Mouse (Mus musculus): ENCODE measurements around the gene Rpap1. TPM values are rescaled to one million over a fixed set of nuclear protein-coding genes. Genes with fewer than 3 reads are reported as not detected.

Rpap1 gene
- polyA plus RNA-seq, 1 experiment from 2014 or later, result 17.6 TPM

GRCm38 (mm10) chr2:119814376-119814933 is 27.1 kb upstream of the Rpap1 start:
- Histone ChIP-seq H3K36me3 (ENCODE audit: control insufficient read depth, insufficient read depth, low read length) (peaks cover 17% of the 10 kb centered on the region; the same call in 1 of the 2 replicates), H3K9me3 (ENCODE audit: control insufficient read depth, low read length) (no peaks in the 10 kb centered on the region), H3K4me2 (ENCODE audit: low read length) (no peak overlapping the region), H3K9ac (ENCODE audit: low read length) (no peak overlapping the region), H3K27ac (replicated peaks in 1 of 2; ENCODE audit: control insufficient read depth in 1 of 2, insufficient read depth in 1 of 2, low read depth in 2 of 2, low read length in 2 of 2) (no peak overlapping the region), H3K27me3 (ENCODE audit: control insufficient read depth, insufficient read depth, low read length) (no peaks in the 10 kb centered on the region), H3K4me1 (ENCODE audit: control insufficient read depth in 2 of 2, insufficient read depth in 2 of 2, low read length in 2 of 2) (peaks cover 4 to 10% of the 10 kb centered on the region in 2 experiments; a peak in 2 of 4 replicates), H3K4me3 (ENCODE audit: control insufficient read depth in 1 of 2, insufficient read depth in 1 of 2, low read depth in 1 of 2, low read length in 2 of 2) (no peak overlapping the region)
- ATAC-seq (ENCODE audit: insufficient number of reproducible peaks, insufficient read depth, low FRiP score, low read depth), result no peak
- WGBS, result 64% methylated on average over 7 of the region's 7 CpGs

- Histone ChIP-seq H3K9me3 (ENCODE audit: control insufficient read depth, low read length) (no peaks in the 10 kb centered on the region), H3K27ac (replicated peaks in 1 of 2; ENCODE audit: control insufficient read depth in 1 of 2, insufficient read depth in 1 of 2, low read depth in 2 of 2, low read length in 2 of 2) (no peak overlapping the region), H3K4me3 (ENCODE audit: control insufficient read depth in 1 of 2, insufficient read depth in 1 of 2, low read depth in 1 of 2, low read length in 2 of 2) (no peak overlapping the region), H3K36me3 (ENCODE audit: control insufficient read depth, insufficient read depth, low read length) (peaks cover 15% of the 10 kb centered on the region; the same call in 1 of the 2 replicates), H3K4me2 (ENCODE audit: low read length) (no peak overlapping the region), H3K27me3 (ENCODE audit: control insufficient read depth, insufficient read depth, low read length) (no peaks in the 10 kb centered on the region), H3K4me1 (ENCODE audit: control insufficient read depth in 2 of 2, insufficient read depth in 2 of 2, low read length in 2 of 2) (peaks cover 11 to 14% of the 10 kb centered on the region in 2 experiments), H3K9ac (ENCODE audit: low read length) (no peak overlapping the region)
- ATAC-seq (ENCODE audit: insufficient number of reproducible peaks, insufficient read depth, low FRiP score, low read depth), result no peak
- 65% methylated on average over 14 of the region's 14 CpGs for WGBS
Observed at GRCm38 (mm10) chr2:119811490-119812146, 24.3 kb upstream of the Rpap1 start.

GRCm38 (mm10) chr2:119810890-119811289 is 23.6 kb upstream of the Rpap1 start:
- no peak overlapping the region for H3K4me2 ChIP-seq (ENCODE audit: low read length)
- no peak for ATAC-seq (ENCODE audit: insufficient number of reproducible peaks, insufficient read depth, low FRiP score, low read depth)
- peaks cover 11 to 14% of the 10 kb centered on the region in 2 experiments for H3K4me1 ChIP-seq (ENCODE audit: control insufficient read depth in 2 of 2, insufficient read depth in 2 of 2, low read length in 2 of 2)
- no peaks in the 10 kb centered on the region for H3K9me3 ChIP-seq (ENCODE audit: control insufficient read depth, low read length)
- H3K27me3 ChIP-seq (ENCODE audit: control insufficient read depth, insufficient read depth, low read length), result no peaks in the 10 kb centered on the region
- WGBS, result 76% methylated on average over 12 of the region's 12 CpGs
- no peak overlapping the region for H3K9ac ChIP-seq (ENCODE audit: low read length)
- no peak overlapping the region for H3K4me3 ChIP-seq (ENCODE audit: control insufficient read depth in 1 of 2, insufficient read depth in 1 of 2, low read depth in 1 of 2, low read length in 2 of 2)
- H3K27ac ChIP-seq (replicated peaks in 1 of 2; ENCODE audit: control insufficient read depth in 1 of 2, insufficient read depth in 1 of 2, low read depth in 2 of 2, low read length in 2 of 2), result no peak overlapping the region
- H3K36me3 ChIP-seq (ENCODE audit: control insufficient read depth, insufficient read depth, low read length), result 0 out of 2 replicates have a peak, but pooled peaks cover 17% of the 10 kb centered on the region

- H3K9ac ChIP-seq (ENCODE audit: low read length), result no peak overlapping the region
Observed at GRCm38 (mm10) chr2:119808881-119809280, 21.5 kb upstream of the Rpap1 start.

GRCm38 (mm10) chr2:119808438-119808837 is 21.1 kb upstream of the Rpap1 start:
- H3K4me1 ChIP-seq (ENCODE audit: control insufficient read depth in 2 of 2, insufficient read depth in 2 of 2, low read length in 2 of 2), result peaks cover 22 to 25% of the 10 kb centered on the region in 2 experiments
- H3K27me3 ChIP-seq (ENCODE audit: control insufficient read depth, insufficient read depth, low read length), result no peaks in the 10 kb centered on the region
- ATAC-seq (ENCODE audit: insufficient number of reproducible peaks, insufficient read depth, low FRiP score, low read depth), result no peak
- no peak overlapping the region for H3K27ac ChIP-seq (replicated peaks in 1 of 2; ENCODE audit: control insufficient read depth in 1 of 2, insufficient read depth in 1 of 2, low read depth in 2 of 2, low read length in 2 of 2)
- no peak overlapping the region for H3K4me2 ChIP-seq (ENCODE audit: low read length)
- WGBS, result 25% methylated on average over 4 of the region's 4 CpGs
- 0 out of 2 replicates have a peak, but pooled peaks cover 19% of the 10 kb centered on the region for H3K36me3 ChIP-seq (ENCODE audit: control insufficient read depth, insufficient read depth, low read length)
- no peak overlapping the region for H3K9ac ChIP-seq (ENCODE audit: low read length)
- H3K4me3 ChIP-seq (ENCODE audit: control insufficient read depth in 1 of 2, insufficient read depth in 1 of 2, low read depth in 1 of 2, low read length in 2 of 2), result no peak overlapping the region
- no peaks in the 10 kb centered on the region for H3K9me3 ChIP-seq (ENCODE audit: control insufficient read depth, low read length)

More at GRCm38 (mm10) chr2:119808881-119809280, 21.5 kb upstream of the Rpap1 start:
- 0 out of 2 replicates have a peak, but pooled peaks cover 19% of the 10 kb centered on the region for H3K36me3 ChIP-seq (ENCODE audit: control insufficient read depth, insufficient read depth, low read length)
- no peak for ATAC-seq (ENCODE audit: insufficient number of reproducible peaks, insufficient read depth, low FRiP score, low read depth)
- H3K27me3 ChIP-seq (ENCODE audit: control insufficient read depth, insufficient read depth, low read length), result no peaks in the 10 kb centered on the region
- peaks cover 22 to 23% of the 10 kb centered on the region in 2 experiments for H3K4me1 ChIP-seq (ENCODE audit: control insufficient read depth in 2 of 2, insufficient read depth in 2 of 2, low read length in 2 of 2)
- H3K27ac ChIP-seq (replicated peaks in 1 of 2; ENCODE audit: control insufficient read depth in 1 of 2, insufficient read depth in 1 of 2, low read depth in 2 of 2, low read length in 2 of 2), result no peak overlapping the region
- no peak overlapping the region for H3K4me2 ChIP-seq (ENCODE audit: low read length)
- no peaks in the 10 kb centered on the region for H3K9me3 ChIP-seq (ENCODE audit: control insufficient read depth, low read length)
- no peak overlapping the region for H3K4me3 ChIP-seq (ENCODE audit: control insufficient read depth in 1 of 2, insufficient read depth in 1 of 2, low read depth in 1 of 2, low read length in 2 of 2)
- 23% methylated on average over 4 of the region's 4 CpGs for WGBS

GRCm38 (mm10) chr2:119805536-119805935 is 18.2 kb upstream of the Rpap1 start:
- H3K9ac ChIP-seq (ENCODE audit: low read length), result no peak overlapping the region
- no peak overlapping the region for H3K4me3 ChIP-seq (ENCODE audit: control insufficient read depth in 1 of 2, insufficient read depth in 1 of 2, low read depth in 1 of 2, low read length in 2 of 2)
- ATAC-seq (ENCODE audit: insufficient number of reproducible peaks, insufficient read depth, low FRiP score, low read depth), result no peak
- no peak overlapping the region for H3K27ac ChIP-seq (replicated peaks in 1 of 2; ENCODE audit: control insufficient read depth in 1 of 2, insufficient read depth in 1 of 2, low read depth in 2 of 2, low read length in 2 of 2)
- no peaks in the 10 kb centered on the region for H3K27me3 ChIP-seq (ENCODE audit: control insufficient read depth, insufficient read depth, low read length)
- no peaks in the 10 kb centered on the region for H3K9me3 ChIP-seq (ENCODE audit: control insufficient read depth, low read length)
- 0 out of 2 replicates have a peak, but pooled peaks cover 12% of the 10 kb centered on the region for H3K36me3 ChIP-seq (ENCODE audit: control insufficient read depth, insufficient read depth, low read length)
- 48% methylated on average over 8 of the region's 8 CpGs for WGBS
- peaks cover 33 to 36% of the 10 kb centered on the region in 2 experiments for H3K4me1 ChIP-seq (ENCODE audit: control insufficient read depth in 2 of 2, insufficient read depth in 2 of 2, low read length in 2 of 2)
- no peak overlapping the region for H3K4me2 ChIP-seq (ENCODE audit: low read length)

- WGBS, result 49% methylated on average over 9 of the region's 9 CpGs
- H3K36me3 ChIP-seq (ENCODE audit: control insufficient read depth, insufficient read depth, low read length), result 0 out of 2 replicates have a peak, but pooled peaks cover 5% of the 10 kb centered on the region
- H3K27ac ChIP-seq (replicated peaks in 1 of 2; ENCODE audit: control insufficient read depth in 1 of 2, insufficient read depth in 1 of 2, low read depth in 2 of 2, low read length in 2 of 2), result no peak overlapping the region
- H3K27me3 ChIP-seq (ENCODE audit: control insufficient read depth, insufficient read depth, low read length), result no peaks in the 10 kb centered on the region
- H3K9me3 ChIP-seq (ENCODE audit: control insufficient read depth, low read length), result no peaks in the 10 kb centered on the region
- no peak overlapping the region for H3K4me2 ChIP-seq (ENCODE audit: low read length)
- H3K9ac ChIP-seq (ENCODE audit: low read length), result no peak overlapping the region
- peaks cover 37 to 41% of the 10 kb centered on the region in 2 experiments for H3K4me1 ChIP-seq (ENCODE audit: control insufficient read depth in 2 of 2, insufficient read depth in 2 of 2, low read length in 2 of 2)
- ATAC-seq (ENCODE audit: insufficient number of reproducible peaks, insufficient read depth, low FRiP score, low read depth), result no peak
- no peak overlapping the region for H3K4me3 ChIP-seq (ENCODE audit: control insufficient read depth in 1 of 2, insufficient read depth in 1 of 2, low read depth in 1 of 2, low read length in 2 of 2)
Observed at GRCm38 (mm10) chr2:119804776-119805175, 17.4 kb upstream of the Rpap1 start.

All from heart, embryonic 14.5 days (tissue).